Mouse (Mus musculus) lung, embryonic 14.5 days (tissue): ENCODE measurements around the gene Necab2. TPM values are rescaled to one million over a fixed set of nuclear protein-coding genes. Genes with fewer than 3 reads are reported as not detected.
A peak's percentile ranks its signal among the peaks of the same experiment; 100 is the strongest.

Experiments
- ATAC-seq: fragments of 200-750 bp; cut with Nextera tagmentation; 2 replicates; pipeline ENCODE4 v1.8.0; 2017; ENCODE audit warnings: mild to moderate bottlenecking, moderate TSS enrichment, moderate library complexity; ENCODE audit not compliant: insufficient read depth
- DNase-seq: peaks from one replicate; pipeline ENCODE4 v3.0.0-alpha.2; 2015
- H3K27ac ChIP-seq: fragments of 300-500 bp; sonication (generic); 2 replicates; pipeline ENCODE4 v1.5.1; 2014; ENCODE audit warnings: low read depth, mild to moderate bottlenecking, moderate library complexity
- H3K27me3 ChIP-seq: fragments of 300-500 bp; sonication (generic); 2 replicates; pipeline ENCODE4 v1.6.1; 2014; ENCODE audit warnings: low read length, control low read depth; ENCODE audit not compliant: insufficient read depth
- H3K36me3 ChIP-seq: fragments of 300-500 bp; sonication (generic); 2 replicates; pipeline ENCODE4 v1.6.1; 2014; ENCODE audit warnings: control low read depth; ENCODE audit not compliant: insufficient read depth
- H3K4me1 ChIP-seq: fragments of 300-500 bp; sonication (generic); 2 replicates; pipeline ENCODE4 v1.6.1; 2014; ENCODE audit warnings: antibody characterized with exemption, control low read depth; ENCODE audit not compliant: insufficient read depth
- H3K4me2 ChIP-seq: fragments of 300-500 bp; sonication (generic); 2 replicates; pipeline ENCODE4 v1.6.1; 2014; ENCODE audit warnings: mild to moderate bottlenecking
- H3K4me3 ChIP-seq: fragments of 300-500 bp; sonication (generic); 2 replicates; pipeline ENCODE4 v1.5.1; 2014; ENCODE audit warnings: low read depth, low read length
- H3K9ac ChIP-seq: fragments of 300-500 bp; sonication (generic); 2 replicates; pipeline ENCODE4 v1.6.1; 2014
- H3K9me3 ChIP-seq: fragments of 300-500 bp; sonication (generic); 2 replicates; pipeline ENCODE4 v1.6.1; 2016; ENCODE audit warnings: low read depth, low read length, control low read depth
- CTCF ChIP-seq: IDR thresholded peaks from 2 replicates; pipeline ENCODE4 v1.5.1; 2016; ENCODE audit warnings: antibody characterized with exemption, low read depth
- WGBS: fragments of 180-500 bp; shearing (Covaris S2); extraction: QIAGEN DNeasy Blood & Tissue Kit; methylation state at CpG from one replicate; pipeline ENCODE4 v1.1.7; 2014; 5-methylcytosine and 5-hydroxymethylcytosine counted together
- polyA plus RNA-seq: library from polyadenylated mRNA; unstranded; fragments of >200 nt; fragmentation: Nextera tagmentation; extraction: Ambion mirVana; gene quantifications from 2 replicates; pipeline ENCODE4 v1.2.1, GENCODE M21; 2014

The Necab2 gene
- polyA plus RNA-seq, 1 experiment from 2014 or later: 2.2 TPM

DNA sequence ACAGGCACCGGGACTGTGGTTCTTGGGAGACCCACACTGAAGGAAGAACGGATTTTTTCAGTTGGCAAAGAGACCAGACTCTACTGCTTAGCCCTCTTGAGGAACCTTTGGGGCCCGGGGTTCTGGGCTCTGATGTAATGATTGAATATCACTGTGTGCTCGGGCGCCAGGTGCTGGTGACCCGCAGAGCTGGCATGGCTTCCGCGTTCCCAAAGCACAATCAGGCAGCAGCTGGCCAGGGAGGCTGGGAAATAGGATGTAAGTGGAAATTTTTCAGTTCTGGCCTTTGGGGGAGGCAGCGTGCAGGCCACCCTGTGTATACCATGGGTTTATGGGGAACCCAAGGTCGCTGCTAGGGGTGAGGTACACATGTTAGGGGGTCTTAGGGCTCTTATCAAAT, 20.3 kb downstream of the Necab2 start:
- no peaks in the 10 kb centered on the region for H3K9me3 ChIP-seq
- no peaks in the 10 kb centered on the region for H3K36me3 ChIP-seq
- no peak for TF ChIP-seq CTCF
- H3K27ac ChIP-seq: 0 out of 2 replicates have a peak overlapping the region, but pooled peaks have one; percentile 22
- no peak overlapping the region for H3K4me2 ChIP-seq
- 66% methylated on average over 10 of the region's 10 CpGs for WGBS
- H3K4me3 ChIP-seq: no peak overlapping the region
- H3K27me3 ChIP-seq: peaks cover 7% of the 10 kb centered on the region; the same call in 1 of the 2 replicates
- H3K9ac ChIP-seq: no peak overlapping the region
- ATAC-seq (no peak), DNase-seq (no peak)
- H3K4me1 ChIP-seq: 0 out of 2 replicates have a peak, but pooled peaks cover 4% of the 10 kb centered on the region

DNA sequence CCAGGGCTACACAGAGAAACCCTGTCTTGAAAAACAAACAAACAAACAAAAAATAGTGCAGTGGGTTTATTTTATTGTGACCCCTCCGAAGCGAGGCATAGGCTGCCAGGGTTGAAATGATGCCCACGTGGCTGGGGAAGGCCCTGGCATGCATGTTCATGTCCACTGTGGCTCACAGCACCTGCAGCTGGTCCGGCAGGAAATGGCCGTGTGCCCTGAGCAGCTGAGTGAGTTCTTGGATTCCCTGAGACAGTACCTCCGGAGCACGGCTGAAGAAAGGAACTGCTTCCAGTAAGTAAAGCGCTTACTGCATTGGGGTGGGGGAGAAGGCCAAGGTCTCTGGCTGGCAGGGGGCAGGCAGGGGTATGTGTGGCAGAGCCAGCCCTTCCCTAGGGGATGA, 21.6 kb downstream of the Necab2 start:
- H3K9ac ChIP-seq: no peak overlapping the region
- H3K4me1 ChIP-seq: 0 out of 2 replicates have a peak, but pooled peaks cover 4% of the 10 kb centered on the region
- DNase-seq (no peak), ATAC-seq (no peak)
- H3K4me2 ChIP-seq: no peak overlapping the region
- no peak for TF ChIP-seq CTCF
- 84% methylated on average over 8 of the region's 8 CpGs for WGBS
- no peaks in the 10 kb centered on the region for H3K9me3 ChIP-seq
- H3K27ac ChIP-seq: no peak overlapping the region
- peaks cover 7% of the 10 kb centered on the region; the same call in 1 of the 2 replicates for H3K27me3 ChIP-seq
- no peaks in the 10 kb centered on the region for H3K36me3 ChIP-seq
- H3K4me3 ChIP-seq: no peak overlapping the region

DNA sequence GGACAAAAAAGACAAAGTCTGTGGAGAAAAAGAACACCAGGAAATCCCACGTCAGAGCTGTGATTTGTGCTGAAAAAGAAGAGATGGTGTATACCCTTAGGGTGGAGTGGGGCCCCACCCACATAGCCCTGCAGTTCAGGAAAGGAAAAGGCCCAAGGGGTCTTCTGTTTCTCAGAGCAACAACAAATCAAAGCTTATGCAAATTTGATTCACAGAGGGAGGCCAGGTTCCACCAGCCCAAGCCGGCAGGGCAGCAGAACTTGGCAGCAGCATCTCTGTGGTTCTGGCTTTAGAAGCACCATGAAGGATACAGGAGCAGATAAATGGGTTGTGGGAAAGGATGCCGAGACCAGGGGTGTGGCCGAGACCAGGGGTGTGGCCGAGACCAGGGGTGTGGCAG, 32.2 kb downstream of the Necab2 start:
- Histone ChIP-seq H3K36me3 (no peaks in the 10 kb centered on the region), H3K4me1 (no peaks in the 10 kb centered on the region), H3K4me3 (no peak overlapping the region), H3K4me2 (no peak overlapping the region), H3K9ac (no peak overlapping the region), H3K27me3 (no peaks in the 10 kb centered on the region), H3K9me3 (no peaks in the 10 kb centered on the region), H3K27ac (no peak overlapping the region)
- ATAC-seq: no peak
- TF ChIP-seq CTCF: no peak
- WGBS: 22% methylated on average over 5 of the region's 5 CpGs
- DNase-seq: no peak

DNA sequence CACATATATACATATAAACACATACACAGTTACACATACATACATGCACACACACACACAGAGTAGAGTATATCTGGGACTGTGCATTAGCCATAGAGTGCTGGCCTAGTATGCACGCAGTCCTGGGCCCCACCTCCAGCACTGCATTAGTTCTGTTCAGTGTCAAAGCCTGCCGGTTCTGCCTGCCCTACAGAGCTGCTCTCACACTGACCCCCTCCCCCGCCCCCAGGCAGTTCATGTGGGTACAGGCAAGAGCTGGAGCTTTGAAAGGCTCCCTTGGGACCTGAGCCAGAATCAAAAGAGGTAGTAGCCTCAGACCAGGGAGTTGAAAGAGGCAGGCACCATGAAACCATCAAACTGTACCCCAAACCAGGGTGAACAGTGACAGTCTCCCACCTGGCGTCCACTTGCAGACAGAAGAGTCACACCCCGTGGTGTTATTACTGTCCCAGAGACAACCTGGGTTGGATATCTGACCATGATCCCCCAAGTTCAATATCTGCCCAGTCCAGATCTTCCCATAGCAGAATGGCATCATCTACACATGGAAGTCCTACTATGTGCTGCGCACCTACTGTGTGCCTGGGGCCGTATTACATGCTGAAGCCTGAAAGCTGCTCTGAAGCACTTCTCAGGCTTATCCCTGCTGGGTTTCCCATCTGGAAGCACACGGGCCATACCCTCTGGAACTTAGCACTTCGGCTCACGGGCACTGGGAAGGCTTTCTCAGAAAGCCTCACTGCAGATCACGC, 37.8 kb downstream of the Necab2 start:
- 77% methylated on average over 11 of the region's 11 CpGs for WGBS
- DNase-seq (no peak), ATAC-seq (no peak)
- H3K4me2 ChIP-seq: no peak overlapping the region
- TF ChIP-seq CTCF: no peak
- no peak overlapping the region for H3K27ac ChIP-seq
- H3K9me3 ChIP-seq: no peaks in the 10 kb centered on the region
- H3K9ac ChIP-seq: no peak overlapping the region
- H3K36me3 ChIP-seq: no peaks in the 10 kb centered on the region
- H3K4me1 ChIP-seq: no peaks in the 10 kb centered on the region
- H3K4me3 ChIP-seq: no peak overlapping the region
- H3K27me3 ChIP-seq: no peaks in the 10 kb centered on the region

DNA sequence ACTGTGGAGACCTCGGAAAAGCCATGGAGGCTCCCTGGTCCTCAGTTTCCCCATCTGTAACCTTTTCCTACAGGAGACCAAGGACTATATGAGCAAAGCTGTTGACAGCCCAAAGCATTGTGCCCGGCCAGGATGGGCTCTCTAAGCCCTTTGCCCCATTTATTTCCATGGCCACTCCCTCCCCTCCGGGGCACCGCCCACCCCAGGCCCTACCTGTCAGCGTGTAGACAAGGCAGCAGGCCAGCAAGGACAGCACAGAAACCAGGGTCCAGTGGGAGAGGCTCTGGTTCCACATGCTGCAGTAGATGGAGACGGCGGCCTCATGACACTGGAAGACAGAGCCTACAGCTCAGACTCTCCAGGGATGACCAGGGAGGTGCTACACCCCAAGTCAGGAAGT, 40.6 kb downstream of the Necab2 start:
- Histone ChIP-seq H3K4me1 (no peaks in the 10 kb centered on the region; the same call in 1 of the 2 replicates), H3K36me3 (no peaks in the 10 kb centered on the region), H3K27ac (no peak overlapping the region), H3K4me3 (no peak overlapping the region), H3K27me3 (no peaks in the 10 kb centered on the region), H3K4me2 (no peak overlapping the region), H3K9me3 (no peaks in the 10 kb centered on the region), H3K9ac (no peak overlapping the region)
- no peak for TF ChIP-seq CTCF
- DNase-seq: no peak
- 65% methylated on average over 7 of the region's 7 CpGs for whole genome bisulfite sequencing
- ATAC-seq: no peak

DNA sequence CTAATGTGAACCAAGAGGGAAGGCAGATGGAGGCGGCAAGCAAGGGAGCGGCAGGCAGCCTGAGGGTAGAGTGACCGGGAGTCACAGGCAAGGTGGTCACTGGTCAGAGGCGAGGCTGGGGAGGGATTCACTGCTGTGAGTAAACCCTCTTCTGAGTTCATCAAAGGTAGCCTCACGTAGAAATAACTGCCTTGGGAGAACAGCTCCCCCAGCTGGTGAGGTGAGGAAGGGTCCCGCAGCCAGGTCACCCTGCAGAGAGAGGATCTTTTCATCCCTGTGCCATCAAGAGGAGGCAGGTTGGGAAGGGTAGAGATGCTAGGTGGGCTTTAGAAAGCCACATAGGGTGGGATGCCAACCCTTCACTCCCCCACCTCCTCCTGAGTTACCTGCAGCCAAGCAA, 50.3 kb downstream of the Necab2 start:
- H3K27me3 ChIP-seq: no peaks in the 10 kb centered on the region
- WGBS: 24% methylated on average over 6 of the region's 6 CpGs
- H3K4me2 ChIP-seq: no peak overlapping the region
- TF ChIP-seq CTCF: peak; percentile 74
- no peaks in the 10 kb centered on the region for H3K4me1 ChIP-seq
- H3K9ac ChIP-seq: no peak overlapping the region
- H3K27ac ChIP-seq: no peak overlapping the region
- ATAC-seq (no peak), DNase-seq (peak; percentile 46)
- H3K36me3 ChIP-seq: no peaks in the 10 kb centered on the region
- H3K9me3 ChIP-seq: no peaks in the 10 kb centered on the region
- no peak overlapping the region for H3K4me3 ChIP-seq

DNA sequence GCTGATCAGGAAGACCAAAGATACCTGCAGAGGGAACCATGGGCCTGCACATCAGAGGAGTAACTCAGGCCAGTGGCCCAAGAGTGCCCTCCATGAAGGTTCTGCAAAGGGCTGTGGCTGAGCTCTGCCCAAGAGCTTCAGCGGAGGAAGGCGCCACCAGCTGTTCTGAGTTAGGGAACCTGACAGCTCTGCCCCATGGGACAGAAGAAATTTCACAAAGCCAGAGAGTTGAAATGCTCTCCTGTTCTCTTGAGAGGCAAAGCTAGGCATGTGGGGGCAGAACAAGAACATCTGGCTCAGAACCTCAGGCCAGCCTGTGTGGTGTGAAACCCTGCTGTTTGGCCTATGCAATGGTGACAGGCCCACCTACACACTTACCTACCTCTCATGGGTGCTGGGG, 53.3 kb downstream of the Necab2 start:
- H3K36me3 ChIP-seq: no peaks in the 10 kb centered on the region
- no peaks in the 10 kb centered on the region for H3K4me1 ChIP-seq
- H3K27me3 ChIP-seq: no peaks in the 10 kb centered on the region
- no peak overlapping the region for H3K27ac ChIP-seq
- no peak overlapping the region for H3K4me2 ChIP-seq
- ATAC-seq: no peak
- TF ChIP-seq CTCF: no peak
- no peaks in the 10 kb centered on the region for H3K9me3 ChIP-seq
- WGBS: 83% methylated on average over 2 of the region's 2 CpGs
- no peak overlapping the region for H3K9ac ChIP-seq
- DNase-seq: no peak
- H3K4me3 ChIP-seq: no peak overlapping the region
